8 mouse cellular contexts compared by ENCODE assay signal in the genomic region with DNA sequence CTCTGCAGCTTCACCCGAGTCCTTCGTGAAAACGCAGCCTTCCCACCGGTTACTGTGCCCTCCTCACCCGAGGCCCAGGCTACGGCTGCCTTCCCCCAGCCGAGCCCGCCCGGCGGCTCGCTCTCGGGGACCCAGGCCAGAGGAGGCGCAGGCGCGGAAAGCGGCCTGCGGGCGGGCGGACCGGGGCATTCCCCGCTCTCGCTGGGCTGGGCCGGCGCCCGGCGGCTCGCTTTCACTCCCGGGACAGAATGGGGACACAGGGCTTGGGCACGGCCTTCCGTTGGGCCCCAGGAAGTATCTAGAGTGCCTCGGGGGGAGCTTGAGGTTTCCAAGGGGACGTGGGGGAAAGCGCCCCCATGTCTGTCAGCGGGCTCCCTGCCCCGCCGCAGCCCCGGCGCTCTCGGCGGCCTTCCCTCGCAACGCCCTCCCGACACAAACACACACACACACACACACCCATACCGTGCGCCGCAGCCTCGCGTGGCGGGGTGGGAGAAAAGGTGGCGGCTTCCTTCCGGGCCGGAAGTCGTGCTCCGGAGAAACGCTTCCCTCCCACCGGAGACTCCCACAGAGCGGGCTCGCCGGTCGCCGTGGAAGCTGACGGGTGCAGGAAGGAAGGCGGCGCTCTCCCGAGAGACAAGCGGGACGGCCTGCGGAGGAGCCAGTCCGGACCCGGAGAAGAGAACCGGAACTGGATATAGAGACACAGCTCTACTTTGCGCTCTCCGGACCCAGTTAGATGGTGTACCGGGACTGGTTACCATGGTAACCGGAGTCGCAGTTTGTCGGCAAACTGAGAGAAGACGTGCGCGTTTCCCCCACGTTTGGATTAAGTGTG. TPM values are rescaled to one million over a fixed set of nuclear protein-coding genes. Genes with fewer than 3 reads are reported as not detected.
A peak's percentile ranks its signal among the peaks of the same experiment; 100 is the strongest.
DNase-seq lines count a peak whose midpoint lies in the region; ATAC-seq and TF ChIP-seq lines count a peak whose summit lies in the region.

TSS of gene Pih1d2 (plus strand) at position 556 of the 838 bp plus-strand sequence.
TSS of gene Nkapd1 (minus strand) at position 699 of the 838 bp plus-strand sequence.

- H3K4me1 ChIP-seq in brown adipose tissue, adult 24 weeks (ENCODE audit: control insufficient read depth, insufficient read depth, insufficient read length, low read length): peaks cover 2% of the 10 kb centered on the region
- peaks cover 2 to 8% of the 10 kb centered on the region in 2 experiments; a peak in 2 of 4 replicates for H3K4me1 ChIP-seq in heart, embryonic 14.5 days (ENCODE audit: control insufficient read depth in 2 of 2, insufficient read depth in 2 of 2, low read length in 2 of 2)
- H3K4me1 ChIP-seq in liver, embryonic 14.5 days (replicated peaks; ENCODE audit: control insufficient read depth in 2 of 2, insufficient read depth in 2 of 2, low read length in 1 of 2): peaks cover 3% of the 10 kb centered on the region in 2 experiments; a peak in 3 of 4 replicates
- peaks cover 7% of the 10 kb centered on the region for H3K4me1 ChIP-seq in neural tube, embryonic 11.5 days (ENCODE audit: control insufficient read depth, insufficient read depth, low read length)
- H3K4me1 ChIP-seq in stomach, postnatal 0 days (replicated peaks; ENCODE audit: control insufficient read depth, insufficient read depth): no peaks in the 10 kb centered on the region; the same call in 1 of the 2 replicates

- TF ChIP-seq CTCF in liver, embryonic 14.5 days (IDR thresholded peaks at IDR 0.05; ENCODE audit: low read depth): peak; percentile 33; the same call in 1 of the 2 replicates
- peak; percentile 42 for TF ChIP-seq CTCF in stomach, postnatal 0 days (IDR thresholded peaks at IDR 0.05; ENCODE audit: low read depth)

- H3K27ac ChIP-seq in brown adipose tissue, adult 24 weeks (replicated peaks; ENCODE audit: low read depth, low read length): peak within 1 kb of the TSS; percentile 85
- H3K27ac ChIP-seq in heart, embryonic 14.5 days (replicated peaks in 1 of 2; ENCODE audit: control insufficient read depth in 1 of 2, insufficient read depth in 1 of 2, low read depth in 2 of 2, low read length in 2 of 2): peak within 1 kb of the TSS; percentile 91 to 93
- peak within 1 kb of the TSS; percentile 61 for H3K27ac ChIP-seq in liver, embryonic 14.5 days
- H3K27ac ChIP-seq in neural tube, embryonic 11.5 days (ENCODE audit: low read depth, low read length): peak within 1 kb of the TSS; percentile 88
- peak within 1 kb of the TSS; percentile 99 for H3K27ac ChIP-seq in stomach, postnatal 0 days (replicated peaks)

- no peaks in the 10 kb centered on the region for H3K27me3 ChIP-seq in heart, embryonic 14.5 days (ENCODE audit: control insufficient read depth, insufficient read depth, low read length)
- H3K27me3 ChIP-seq in liver, embryonic 14.5 days (ENCODE audit: control insufficient read depth, insufficient read depth, low read length): no peaks in the 10 kb centered on the region
- no peaks in the 10 kb centered on the region for H3K27me3 ChIP-seq in neural tube, embryonic 11.5 days (ENCODE audit: control insufficient read depth, insufficient read depth, low read length)
- H3K27me3 ChIP-seq in stomach, postnatal 0 days (ENCODE audit: control insufficient read depth, insufficient read depth, low read length): no peaks in the 10 kb centered on the region

- no peaks in the 10 kb centered on the region for H3K9me3 ChIP-seq in heart, embryonic 14.5 days (ENCODE audit: control insufficient read depth, low read length)
- no peaks in the 10 kb centered on the region for H3K9me3 ChIP-seq in liver, embryonic 14.5 days (ENCODE audit: control insufficient read depth, low read length)
- no peaks in the 10 kb centered on the region for H3K9me3 ChIP-seq in neural tube, embryonic 11.5 days (ENCODE audit: control insufficient read depth, low read length)
- no peaks in the 10 kb centered on the region for H3K9me3 ChIP-seq in stomach, postnatal 0 days (ENCODE audit: control insufficient read depth, low read length)

- H3K9ac ChIP-seq in heart, embryonic 14.5 days (ENCODE audit: low read length): peak within 1 kb of the TSS; percentile 96
- peak within 1 kb of the TSS; percentile 92 for H3K9ac ChIP-seq in liver, embryonic 14.5 days (replicated peaks)
- peak within 1 kb of the TSS; percentile 92 for H3K9ac ChIP-seq in neural tube, embryonic 11.5 days (ENCODE audit: low read length)
- peak within 1 kb of the TSS; percentile 90 for H3K9ac ChIP-seq in stomach, postnatal 0 days (ENCODE audit: low read length)

- peak within 1 kb of the TSS; percentile 73 for H3K4me2 ChIP-seq in heart, embryonic 14.5 days (ENCODE audit: low read length)
- H3K4me2 ChIP-seq in liver, embryonic 14.5 days (ENCODE audit: low read depth): peak within 1 kb of the TSS; percentile 79
- H3K4me2 ChIP-seq in neural tube, embryonic 11.5 days (ENCODE audit: low read depth): peak within 1 kb of the TSS; percentile 57
- H3K4me2 ChIP-seq in stomach, postnatal 0 days (replicated peaks; ENCODE audit: low read depth): peak within 1 kb of the TSS; percentile 80

- no peak for TF ChIP-seq EP300 in liver, embryonic 14.5 days (IDR thresholded peaks at IDR 0.05; ENCODE audit: low read depth)
- TF ChIP-seq EP300 in stomach, postnatal 0 days (optimal IDR thresholded peaks at IDR 0.05): no peak

- peak; percentile 89 for ATAC-seq in heart, embryonic 14.5 days (ENCODE audit: insufficient number of reproducible peaks, insufficient read depth, low FRiP score, low read depth)
- peak; percentile 91 for ATAC-seq in liver, embryonic 14.5 days (ENCODE audit: insufficient read depth)
- ATAC-seq in neural tube, embryonic 11.5 days (ENCODE audit: insufficient read depth, low FRiP score, low TSS enrichment): peak; percentile 94
- peak; percentile 95 for ATAC-seq in stomach, postnatal 0 days (ENCODE audit: low FRiP score, low TSS enrichment)

- peaks cover 35% of the 10 kb centered on the region for H3K36me3 ChIP-seq in heart, embryonic 14.5 days (ENCODE audit: control insufficient read depth, insufficient read depth, low read length)
- peaks cover 22% of the 10 kb centered on the region for H3K36me3 ChIP-seq in liver, embryonic 14.5 days (replicated peaks; ENCODE audit: control insufficient read depth, insufficient read depth, low read depth)
- H3K36me3 ChIP-seq in neural tube, embryonic 11.5 days (ENCODE audit: control insufficient read depth, insufficient read depth, low read length): peaks cover 6% of the 10 kb centered on the region
- peaks cover 2% of the 10 kb centered on the region; the same call in 1 of the 2 replicates for H3K36me3 ChIP-seq in stomach, postnatal 0 days (ENCODE audit: control insufficient read depth, insufficient read depth, low read length)

- DNase-seq in CD4-positive, CD25-positive, alpha-beta regulatory T cell, adult 2 months (ENCODE audit: low read depth, low spot score): peak; percentile 93
- DNase-seq in fibroblast of lung, adult 2 months (ENCODE audit: low read depth): peak; percentile 93
- DNase-seq in kidney, postnatal 14 days: peak; percentile 92
- DNase-seq in liver, embryonic 14.5 days (ENCODE audit: low read depth in 3 of 3, low spot score in 3 of 3): peak; percentile 81 to 86 (median 86)
- peak; percentile 88 for DNase-seq in neural tube, embryonic 11.5 days (ENCODE audit: low spot score)
- peak; percentile 89 for DNase-seq in stomach, postnatal 0 days (ENCODE audit: low spot score)

- WGBS in heart, embryonic 14.5 days: under 1% methylated on average over 74 of the region's 81 CpGs
- under 1% methylated on average over 72 of the region's 81 CpGs for WGBS in liver, embryonic 14.5 days (ENCODE audit: insufficient replicate concordance)
- WGBS in neural tube, embryonic 11.5 days: under 1% methylated on average over 75 of the region's 81 CpGs
- WGBS in stomach, postnatal 0 days: under 1% methylated on average over 67 of the region's 81 CpGs

- peak within 1 kb of the TSS; percentile 86 for H3K4me3 ChIP-seq in brown adipose tissue, adult 24 weeks (ENCODE audit: insufficient read depth, low read depth, low read length)
- H3K4me3 ChIP-seq in heart, embryonic 14.5 days (ENCODE audit: control insufficient read depth in 1 of 2, insufficient read depth in 1 of 2, low read depth in 1 of 2, low read length in 2 of 2): peak within 1 kb of the TSS; percentile 93 to 98
- peak within 1 kb of the TSS; percentile 90 to 97 for H3K4me3 ChIP-seq in liver, embryonic 14.5 days (ENCODE audit: insufficient read depth in 1 of 2, low read depth in 2 of 2, low read length in 2 of 2)
- H3K4me3 ChIP-seq in neural tube, embryonic 11.5 days (ENCODE audit: low read depth, low read length): peak within 1 kb of the TSS; percentile 99
- peak within 1 kb of the TSS; percentile 92 for H3K4me3 ChIP-seq in stomach, postnatal 0 days (ENCODE audit: low read depth, low read length)

RNA-seq across cellular contexts. Expression of gene Pih1d2, which starts in this region (rescaled TPM):
- polyA plus RNA-seq in brown adipose tissue, adult 24 weeks (2012; ENCODE audit: insufficient read depth, insufficient read length, missing spikeins): 1.0 and 2.8 TPM in 2 replicates
- polyA plus RNA-seq in heart, embryonic 14.5 days (2014; fragmentation: Nextera tagmentation; extraction: Ambion mirVana): 1.9 TPM in 2 replicates
- polyA plus RNA-seq in liver, embryonic 14.5 days (2012; rRNA removed): 0.18 and 0.78 TPM in 2 replicates
- polyA plus RNA-seq in liver, embryonic 14.5 days (2014; fragmentation: Nextera tagmentation; extraction: Ambion mirVana): 0.56 and 1.4 TPM in 2 replicates
- 4.7 and 5.9 TPM in 2 replicates for polyA plus RNA-seq in neural tube, embryonic 11.5 days (2014; fragmentation: Nextera tagmentation; extraction: Ambion mirVana)
- polyA plus RNA-seq in stomach, postnatal 0 days (2015; fragmentation: Nextera tagmentation; extraction: Ambion mirVana): 2.2 and 3.2 TPM in 2 replicates

RNA-seq across cellular contexts. Expression of gene Nkapd1, which starts in this region (rescaled TPM):
- 7.6 and 20.6 TPM in 2 replicates for polyA plus RNA-seq in brown adipose tissue, adult 24 weeks (2012; ENCODE audit: insufficient read depth, insufficient read length, missing spikeins)
- 15.4 and 18.3 TPM in 2 replicates for polyA plus RNA-seq in heart, embryonic 14.5 days (2014; fragmentation: Nextera tagmentation; extraction: Ambion mirVana)
- 2.9 and 4.7 TPM in 2 replicates for polyA plus RNA-seq in liver, embryonic 14.5 days (2012; rRNA removed)
- polyA plus RNA-seq in liver, embryonic 14.5 days (2014; fragmentation: Nextera tagmentation; extraction: Ambion mirVana): 7.0 and 7.3 TPM in 2 replicates
- polyA plus RNA-seq in neural tube, embryonic 11.5 days (2014; fragmentation: Nextera tagmentation; extraction: Ambion mirVana): 28.8 and 29.2 TPM in 2 replicates
- polyA plus RNA-seq in stomach, postnatal 0 days (2015; fragmentation: Nextera tagmentation; extraction: Ambion mirVana): 14.3 and 16.1 TPM in 2 replicates

Comparison
In these comparisons a context has a peak if more than half of its experiments do, and no peak if none do; other contexts are left out.
1. Peak in every context shown above with its lines: DNase-seq, ATAC-seq, H3K4me3 ChIP-seq and H3K27ac ChIP-seq.